Mouse (Mus musculus) heart, embryonic 14.5 days (tissue): ENCODE measurements around the gene Smad5. TPM values are rescaled to one million over a fixed set of nuclear protein-coding genes. Genes with fewer than 3 reads are reported as not detected.
A peak's percentile ranks its signal among the peaks of the same experiment; 100 is the strongest.

Source experiments
- ATAC-seq: fragments of 200-750 bp; cut with Nextera tagmentation; 2 replicates; pipeline ENCODE4 v1.8.0; 2017; ENCODE audit warnings: low read depth, moderate TSS enrichment; ENCODE audit not compliant: insufficient number of reproducible peaks, insufficient read depth, low FRiP score
- H3K27ac ChIP-seq, 2 experiments: fragments of 200-500 bp in 1 of 2; fragments of 300-500 bp in 1 of 2; sonication (generic) in 1 of 2; replicated peaks in 1 of 2; 2 replicates each; pipeline ENCODE4 v1.5.1; 2012 to 2014; ENCODE audit warnings: low read depth in 2 of 2, low read length in 2 of 2, control low read depth in 1 of 2, mild to moderate bottlenecking in 1 of 2, mixed read lengths in 1 of 2; ENCODE audit not compliant: control insufficient read depth in 1 of 2, insufficient read depth in 1 of 2
- H3K27me3 ChIP-seq: fragments of 300-500 bp; sonication (generic); 2 replicates; pipeline ENCODE4 v1.6.1; 2014; ENCODE audit warnings: mild to moderate bottlenecking, low read length, control low read depth; ENCODE audit not compliant: control insufficient read depth, insufficient read depth
- H3K36me3 ChIP-seq: fragments of 300-500 bp; sonication (generic); 2 replicates; pipeline ENCODE4 v1.6.1; 2014; ENCODE audit warnings: mild to moderate bottlenecking, control low read depth, low read length, mixed read lengths; ENCODE audit not compliant: control insufficient read depth, insufficient read depth
- H3K4me1 ChIP-seq, 2 experiments: fragments of 200-500 bp in 1 of 2; fragments of 300-500 bp in 1 of 2; sonication (generic) in 1 of 2; 2 replicates each; pipeline ENCODE4 v1.6.1; 2012 to 2014; ENCODE audit warnings: low read length in 2 of 2, control low read depth in 1 of 2, mixed read lengths in 1 of 2; ENCODE audit not compliant: control insufficient read depth in 2 of 2, insufficient read depth in 2 of 2
- H3K4me2 ChIP-seq: fragments of 300-500 bp; sonication (generic); 2 replicates; pipeline ENCODE4 v1.6.1; 2014; ENCODE audit warnings: mild to moderate bottlenecking, low read length
- H3K4me3 ChIP-seq, 2 experiments: fragments of 200-500 bp in 1 of 2; fragments of 300-500 bp in 1 of 2; sonication (generic) in 1 of 2; 2 replicates each; pipeline ENCODE4 v1.5.1; 2012 to 2014; ENCODE audit warnings: low read length in 2 of 2, mild to moderate bottlenecking in 2 of 2, control low read depth in 1 of 2, low read depth in 1 of 2, moderate library complexity in 1 of 2; ENCODE audit not compliant: control insufficient read depth in 1 of 2, insufficient read depth in 1 of 2
- H3K9ac ChIP-seq: fragments of 300-500 bp; sonication (generic); 2 replicates; pipeline ENCODE4 v1.6.1; 2014; ENCODE audit warnings: mild to moderate bottlenecking, low read length
- H3K9me3 ChIP-seq: fragments of 300-500 bp; sonication (generic); 2 replicates; pipeline ENCODE4 v1.6.1; 2016; ENCODE audit warnings: low read length, control low read depth; ENCODE audit not compliant: control insufficient read depth
- WGBS: fragments of 180-500 bp; shearing (Covaris S2); extraction: QIAGEN DNeasy Blood & Tissue Kit; methylation state at CpG from one replicate; pipeline ENCODE4 v1.1.7; 2014; 5-methylcytosine and 5-hydroxymethylcytosine counted together
- polyA plus RNA-seq: library from polyadenylated mRNA; unstranded; fragments of >200 nt; fragmentation: Nextera tagmentation; extraction: Ambion mirVana; gene quantifications from 2 replicates; pipeline ENCODE4 v1.2.1, GENCODE M21; 2014

The Smad5 gene
- polyA plus RNA-seq, 1 experiment from 2014 or later: 27.1 TPM

GRCm38 (mm10) chr13:56692644-56693043 is 10.2 kb upstream of the Smad5 start:
- Histone ChIP-seq H3K36me3 (no peaks in the 10 kb centered on the region), H3K4me3 (no peak overlapping the region), H3K4me1 (peaks cover 0 to 3% of the 10 kb centered on the region in 2 experiments; a peak in 2 of 4 replicates), H3K9me3 (no peaks in the 10 kb centered on the region), H3K27ac (no peak overlapping the region), H3K9ac (no peak overlapping the region), H3K4me2 (no peak overlapping the region), H3K27me3 (no peaks in the 10 kb centered on the region)
- ATAC-seq: no peak
- 77% methylated on average over 6 of the region's 6 CpGs for WGBS

DNA sequence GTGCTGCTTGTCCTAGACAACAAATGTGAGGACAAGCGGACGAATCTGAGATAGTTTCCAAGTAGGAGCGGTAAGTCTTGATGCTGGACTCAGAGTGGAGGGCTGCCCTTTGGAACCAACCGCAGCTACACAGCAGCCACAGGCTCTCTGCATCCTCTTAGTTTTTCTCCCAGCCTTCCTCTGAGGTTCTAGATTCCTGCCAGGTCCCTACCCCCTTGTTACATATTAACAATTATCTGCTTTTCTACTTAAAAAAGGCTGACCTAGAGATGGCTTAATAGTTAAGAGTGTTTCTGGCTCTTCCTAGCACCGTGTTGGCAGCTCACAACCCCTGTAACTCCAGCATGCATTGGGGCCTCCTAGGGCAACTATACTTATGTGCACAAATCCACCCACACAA is 7.1 kb upstream of the Smad5 start:
- Histone ChIP-seq H3K9ac (no peak overlapping the region), H3K27ac (no peak overlapping the region), H3K4me3 (no peak overlapping the region), H3K4me1 (peaks cover 4 to 13% of the 10 kb centered on the region in 2 experiments), H3K4me2 (no peak overlapping the region), H3K9me3 (no peaks in the 10 kb centered on the region), H3K36me3 (no peaks in the 10 kb centered on the region), H3K27me3 (no peaks in the 10 kb centered on the region)
- 89% methylated on average over 5 of the region's 5 CpGs for WGBS
- ATAC-seq: no peak

GRCm38 (mm10) chr13:56696699-56697098 is 6.1 kb upstream of the Smad5 start:
- Histone ChIP-seq H3K4me1 (peaks cover 4 to 13% of the 10 kb centered on the region in 2 experiments), H3K9ac (no peak overlapping the region), H3K4me2 (no peak overlapping the region), H3K27me3 (no peaks in the 10 kb centered on the region), H3K36me3 (no peaks in the 10 kb centered on the region), H3K9me3 (no peaks in the 10 kb centered on the region), H3K27ac (no peak overlapping the region), H3K4me3 (no peak overlapping the region)
- no peak for ATAC-seq
- WGBS: 77% methylated on average over 5 of the region's 5 CpGs

GRCm38 (mm10) chr13:56697171-56697570 is 5.6 kb upstream of the Smad5 start:
- no peak overlapping the region for H3K9ac ChIP-seq
- no peak overlapping the region for H3K4me2 ChIP-seq
- WGBS: 96% methylated on average over 2 of the region's 2 CpGs
- H3K9me3 ChIP-seq: no peaks in the 10 kb centered on the region
- H3K4me1 ChIP-seq: peaks cover 7 to 17% of the 10 kb centered on the region in 2 experiments
- no peak for ATAC-seq
- no peak overlapping the region for H3K27ac ChIP-seq
- no peak overlapping the region for H3K4me3 ChIP-seq
- no peaks in the 10 kb centered on the region for H3K36me3 ChIP-seq
- H3K27me3 ChIP-seq: no peaks in the 10 kb centered on the region

DNA sequence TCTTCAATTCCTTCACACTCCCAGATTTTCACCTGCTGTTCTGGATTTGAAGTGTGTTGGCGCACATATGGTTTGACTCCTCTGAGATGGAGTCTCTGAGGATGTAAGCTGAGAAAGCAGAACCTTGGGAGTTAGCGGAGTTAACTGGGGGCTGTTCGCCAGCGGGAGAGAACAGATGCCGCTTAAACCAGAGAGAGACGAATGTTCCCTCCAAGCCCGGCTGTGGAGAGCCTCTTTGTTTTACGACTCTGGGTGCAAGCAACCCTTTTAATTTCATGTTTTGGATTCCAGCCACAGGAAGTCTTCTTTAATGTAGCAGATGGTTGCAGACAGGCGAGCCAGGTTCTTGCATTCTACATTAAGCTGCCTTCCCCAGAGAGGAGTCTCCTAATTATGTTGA is 4.4 kb upstream of the Smad5 start:
- H3K9ac ChIP-seq: 0 out of 2 replicates have a peak overlapping the region, but pooled peaks have one; percentile 3
- no peaks in the 10 kb centered on the region for H3K36me3 ChIP-seq
- no peak overlapping the region for H3K4me3 ChIP-seq
- WGBS: 28% methylated on average over 9 of the region's 9 CpGs
- H3K9me3 ChIP-seq: no peaks in the 10 kb centered on the region
- H3K27me3 ChIP-seq: no peaks in the 10 kb centered on the region
- H3K4me2 ChIP-seq: peak overlapping the region; percentile 5; the same call in 1 of the 2 replicates
- ATAC-seq: no peak
- H3K4me1 ChIP-seq: peaks cover 10 to 21% of the 10 kb centered on the region in 2 experiments
- H3K27ac ChIP-seq: peak overlapping the region; percentile 6 to 20; a peak in 3 of 4 replicates

GRCm38 (mm10) chr13:56699370-56699769 is 3.4 kb upstream of the Smad5 start:
- no peak for ATAC-seq
- Histone ChIP-seq H3K4me1 (peaks cover 10 to 25% of the 10 kb centered on the region in 2 experiments), H3K9ac (no peak overlapping the region), H3K27ac (no peak overlapping the region), H3K27me3 (no peaks in the 10 kb centered on the region), H3K9me3 (no peaks in the 10 kb centered on the region), H3K36me3 (no peaks in the 10 kb centered on the region), H3K4me2 (no peak overlapping the region), H3K4me3 (no peak overlapping the region)
- 75% methylated on average over 2 of the region's 2 CpGs for WGBS

- no peak overlapping the region for H3K4me2 ChIP-seq
- no peak overlapping the region for H3K27ac ChIP-seq
- no peaks in the 10 kb centered on the region for H3K9me3 ChIP-seq
- H3K4me3 ChIP-seq: no peak overlapping the region
- no peak overlapping the region for H3K9ac ChIP-seq
- H3K36me3 ChIP-seq: 0 out of 2 replicates have a peak, but pooled peaks cover under 1% of the 10 kb centered on the region
- ATAC-seq: no peak
- WGBS: 45% methylated on average over 1 of the region's 1 CpGs
- peaks cover 17 to 41% of the 10 kb centered on the region in 2 experiments for H3K4me1 ChIP-seq
- no peaks in the 10 kb centered on the region for H3K27me3 ChIP-seq
Observed at GRCm38 (mm10) chr13:56700981-56701380, 1.8 kb upstream of the Smad5 start.

DNA sequence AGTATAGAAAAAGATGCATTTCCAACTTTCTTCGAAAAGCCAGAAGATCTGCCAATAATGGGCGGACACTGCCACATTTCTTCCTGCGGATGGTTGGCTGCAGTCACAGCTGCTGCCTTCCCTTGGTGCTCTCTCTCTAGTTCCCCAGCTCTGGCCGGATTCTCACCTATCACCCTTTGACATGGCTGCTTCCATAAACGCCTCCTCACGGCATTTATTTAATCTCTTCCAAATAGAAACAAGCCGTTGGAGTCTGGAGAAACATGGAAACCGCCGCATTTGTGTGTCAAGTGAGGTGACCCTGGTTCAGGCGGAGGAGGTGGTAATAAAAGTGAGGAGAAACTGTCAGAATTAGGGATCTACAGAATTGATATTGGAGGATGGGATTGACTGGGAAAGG is 886 bp upstream of the Smad5 start:
- Histone ChIP-seq H3K4me2 (peak overlapping the region; percentile 76; the same call in 1 of the 2 replicates), H3K27me3 (no peaks in the 10 kb centered on the region), H3K9ac (peak overlapping the region; percentile 98; the same call in 1 of the 2 replicates), H3K4me3 (no peak overlapping the region), H3K4me1 (peaks cover 17 to 48% of the 10 kb centered on the region in 2 experiments), H3K27ac (0 out of 4 replicates have a peak overlapping the region, but pooled peaks of 1 of the 2 experiments have one; percentile 100), H3K9me3 (no peaks in the 10 kb centered on the region), H3K36me3 (peaks cover 8% of the 10 kb centered on the region; the same call in 1 of the 2 replicates)
- 57% methylated on average over 10 of the region's 10 CpGs for WGBS
- ATAC-seq: no peak
